Mouse (Mus musculus): ENCODE results near the gene Mif4gd. TPM values are rescaled to one million over a fixed set of nuclear protein-coding genes. Genes with fewer than 3 reads are reported as not detected.

Gene Mif4gd
- total RNA-seq, 2 experiments from 2014 or later = 38.3 to 38.7 TPM

DNA sequence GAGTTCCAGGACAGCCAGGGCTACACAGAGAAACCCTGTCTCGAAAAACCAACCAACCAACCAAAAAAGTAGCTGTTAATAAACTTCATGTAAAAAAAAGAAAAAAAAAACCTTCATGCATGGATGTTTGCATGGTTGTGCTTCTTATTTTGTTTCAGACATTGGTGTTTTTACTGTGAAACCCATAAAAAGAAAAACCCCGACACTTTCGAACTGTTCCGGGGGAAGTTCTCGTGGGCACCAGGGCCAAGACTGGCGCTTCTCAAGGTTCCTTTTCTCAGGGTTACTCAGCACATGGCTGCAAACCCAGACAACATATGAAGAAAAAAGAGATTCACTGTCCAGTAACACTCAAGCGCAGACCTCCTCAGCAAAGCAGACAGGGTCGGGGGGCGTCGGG lies 20.1 kb upstream of the Mif4gd start:
- DNase-seq = no peak

GRCm38 (mm10) chr11:115632247-115632646 lies 19.5 kb upstream of the Mif4gd start:
- DNase-seq = no peak

GRCm38 (mm10) chr11:115631505-115631890 lies 18.7 kb upstream of the Mif4gd start:
- DNase-seq = no peak

- no peak for DNase-seq
These were observed 18.0 kb upstream of the Mif4gd start for GRCm38 (mm10) chr11:115630532-115631504.

- DNase-seq = no peak
These were observed 17.2 kb upstream of the Mif4gd start for GRCm38 (mm10) chr11:115629734-115630531.

- no peak for DNase-seq
These were observed 15.8 kb upstream of the Mif4gd start for GRCm38 (mm10) chr11:115628465-115629101.

- DNase-seq = peak; percentile 96
These were observed 15.1 kb upstream of the Mif4gd start, which contains the start of gene Slc25a19 for GRCm38 (mm10) chr11:115627705-115628464. Gene Slc25a19, minus strand, starts transcription at chr11:115628295.

DNA sequence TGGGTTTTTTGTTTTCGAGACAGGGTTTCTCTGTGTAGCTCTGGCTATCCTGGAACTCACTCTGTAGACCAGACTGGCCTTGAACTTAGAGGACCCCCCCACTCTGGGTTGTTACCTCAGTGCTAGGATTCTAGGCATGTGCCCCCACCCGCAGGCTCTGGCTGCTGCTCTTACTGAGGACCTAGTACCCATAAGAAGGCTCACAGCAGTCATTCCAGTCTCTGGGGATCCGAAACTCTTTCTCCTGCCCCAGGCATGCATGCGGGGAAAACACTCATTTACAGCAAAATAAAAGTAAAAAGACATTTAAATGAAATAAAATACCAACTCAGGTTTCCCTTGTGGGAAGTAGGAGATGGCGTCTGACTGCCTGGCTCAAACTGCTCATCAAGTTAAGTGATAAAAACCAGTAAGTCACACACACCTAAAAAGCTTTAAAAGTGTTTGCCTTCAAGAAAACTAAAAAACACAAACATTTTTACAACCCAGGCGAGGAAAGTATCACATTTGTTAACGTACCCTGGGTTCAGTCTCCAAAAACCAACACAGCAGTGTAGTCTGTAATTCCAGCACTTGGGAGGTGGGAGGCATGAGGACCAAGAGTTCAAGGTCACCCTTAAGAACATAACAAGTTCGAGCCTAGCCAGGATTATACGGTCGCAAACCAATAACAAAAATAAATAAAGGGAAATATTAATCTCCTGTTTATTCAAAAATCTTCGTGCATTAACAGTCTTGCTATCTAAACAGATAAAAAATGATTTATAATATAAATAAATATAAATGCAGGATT lies 14.3 kb upstream of the Mif4gd start:
- DNase-seq = no peak

- no peak for DNase-seq
These were observed 13.1 kb upstream of the Mif4gd start for GRCm38 (mm10) chr11:115625877-115626276.

DNA sequence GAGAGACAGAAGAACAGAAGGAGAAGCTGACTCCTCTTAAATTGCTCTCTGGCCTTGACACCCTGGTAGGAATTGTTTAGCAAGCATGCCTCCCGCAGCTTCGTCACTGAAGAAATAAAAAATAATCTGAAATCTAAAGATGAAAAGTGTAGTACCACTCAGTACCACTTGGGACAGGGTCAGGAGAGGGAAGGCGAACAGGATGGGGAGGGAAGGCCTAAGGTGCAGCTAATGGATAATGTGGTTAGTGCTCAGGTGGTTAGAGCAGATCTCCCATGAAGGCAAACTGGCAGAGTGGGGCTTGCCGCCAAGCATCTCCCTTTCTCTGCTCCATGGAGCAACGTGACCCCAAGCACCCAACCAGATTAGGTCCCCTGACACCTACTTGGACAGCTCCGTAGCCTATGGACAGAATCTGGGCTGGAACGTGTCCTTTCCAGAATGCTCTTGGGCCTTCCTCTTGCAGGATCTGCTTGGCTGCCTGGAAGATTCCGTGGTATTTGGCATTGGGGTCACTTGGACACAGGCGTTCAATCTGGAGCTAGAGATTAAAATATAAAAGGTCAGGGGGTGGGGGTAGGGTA lies 10.8 kb upstream of the Mif4gd start:
- DNase-seq = no peak

DNA sequence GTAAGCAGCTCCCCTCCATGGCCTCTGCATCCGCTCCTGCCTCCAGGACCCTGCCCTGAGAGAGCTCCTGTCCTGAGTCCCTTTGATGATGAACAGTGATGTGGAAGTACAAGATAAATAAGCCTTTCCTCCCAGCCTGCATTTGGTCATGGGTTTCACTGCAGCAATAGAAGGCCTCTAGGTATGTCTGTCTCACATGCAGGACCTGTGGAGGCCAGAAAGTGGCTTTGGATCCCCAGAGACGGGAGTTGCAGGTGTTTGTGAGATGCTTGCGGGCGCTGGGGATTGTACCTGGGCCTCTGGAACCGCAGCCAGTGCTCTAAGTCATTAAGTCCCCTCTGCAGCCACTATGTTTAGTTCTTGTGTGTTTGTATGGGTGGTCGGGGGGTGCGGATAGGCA lies 7.2 kb upstream of the Mif4gd start:
- no peak for DNase-seq

DNA sequence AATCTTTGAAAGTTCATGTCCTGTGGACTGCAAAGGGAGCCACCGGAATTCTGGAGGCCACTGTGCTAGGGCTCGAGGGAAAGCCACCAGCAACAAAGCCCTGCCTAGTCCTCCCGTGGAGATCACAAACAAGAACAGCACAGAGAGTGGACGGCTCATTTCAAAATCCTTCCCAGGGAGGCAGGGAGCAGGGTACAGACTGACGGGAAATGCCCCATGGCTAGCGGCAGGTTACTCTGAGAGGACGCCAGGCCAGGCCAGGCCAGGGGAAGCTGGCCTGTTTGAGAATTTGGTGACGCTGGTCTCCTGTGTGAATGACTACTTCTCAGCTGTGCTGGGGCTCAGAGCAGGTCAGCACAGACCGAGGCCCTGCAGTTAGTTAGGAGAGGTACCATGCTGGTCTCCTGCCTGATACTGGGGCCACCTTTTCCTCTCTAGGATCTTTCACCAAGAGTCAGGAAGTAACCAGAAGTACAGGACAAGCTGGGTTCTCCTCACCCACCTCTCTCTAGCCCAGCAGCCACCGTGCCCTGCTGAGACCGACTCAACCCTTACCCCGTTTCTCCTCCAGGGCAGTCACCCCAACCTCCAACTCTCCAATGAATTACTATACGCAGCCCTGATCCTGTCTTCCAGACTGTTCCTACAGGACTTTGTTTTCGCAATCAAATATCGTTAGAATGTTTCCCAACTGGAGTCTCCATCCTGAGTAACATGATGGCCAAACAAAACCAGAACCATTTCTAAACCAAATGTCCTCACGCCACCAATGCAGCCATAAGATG lies 6.2 kb upstream of the Mif4gd start:
- no peak for DNase-seq

GRCm38 (mm10) chr11:115618001-115618400 lies 5.2 kb upstream of the Mif4gd start:
- DNase-seq = no peak

- no peak for DNase-seq
These were observed 4.1 kb upstream of the Mif4gd start for GRCm38 (mm10) chr11:115616893-115617292.

DNA sequence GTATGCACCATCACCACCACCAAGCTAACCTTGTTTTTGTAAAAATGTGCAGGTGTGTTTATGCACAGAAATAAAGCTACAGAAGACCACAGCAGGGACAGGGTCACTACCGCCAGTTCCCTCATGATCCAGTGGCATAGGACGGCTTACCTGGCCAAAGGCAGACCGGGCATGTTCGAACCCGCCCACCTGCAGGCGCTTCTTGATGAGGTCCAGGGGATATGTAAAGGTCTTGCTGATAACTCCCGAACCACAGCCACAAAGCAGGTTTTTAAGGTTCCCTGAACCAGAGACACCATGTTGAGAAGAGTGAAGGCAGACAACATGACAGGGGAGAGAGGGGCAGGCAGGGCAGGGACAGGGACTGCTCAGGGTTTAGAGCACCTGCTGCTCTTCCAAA lies 3.6 kb upstream of the Mif4gd start:
- DNase-seq = no peak

GRCm38 (mm10) chr11:115615875-115616274 lies 3.1 kb upstream of the Mif4gd start:
- DNase-seq = no peak

DNA sequence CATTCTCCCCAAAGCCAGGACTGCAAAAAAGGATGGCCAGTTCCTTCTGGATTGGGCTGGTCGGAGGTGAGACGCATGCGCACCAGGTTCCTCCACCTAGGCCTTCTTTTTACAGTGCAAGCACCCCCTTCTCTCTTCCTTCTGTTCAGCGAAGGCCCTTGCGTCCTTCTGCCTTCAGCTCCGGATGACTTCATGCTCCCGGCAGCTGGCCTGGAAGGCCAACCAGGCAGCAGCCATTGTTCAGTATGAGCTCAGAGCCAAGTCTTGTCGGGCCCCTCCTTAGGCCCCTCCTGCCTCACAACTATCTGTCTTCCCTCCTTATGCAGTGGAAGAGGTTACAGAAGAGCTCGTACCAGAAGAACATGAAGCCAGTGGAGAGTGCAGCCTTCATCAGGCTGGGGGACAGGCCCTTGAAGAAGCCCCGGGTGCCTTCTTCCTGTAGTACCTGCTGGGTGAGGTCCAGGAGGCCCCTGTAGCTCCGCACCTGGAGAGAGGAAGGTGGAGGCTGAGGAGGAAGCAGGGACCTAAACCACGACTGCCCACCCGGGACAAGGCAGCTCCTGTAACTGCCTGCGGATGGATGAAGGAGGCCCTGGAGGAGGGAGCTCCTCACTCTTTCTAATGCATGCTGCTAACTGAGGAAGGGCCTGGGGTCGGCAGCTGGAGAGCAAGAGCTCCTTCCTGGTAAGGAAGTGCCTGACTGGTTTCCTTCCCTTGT lies 2.5 kb upstream of the Mif4gd start:
- no peak for DNase-seq

GRCm38 (mm10) chr11:115614346-115615107 lies 1.8 kb upstream of the Mif4gd start:
- DNase-seq = no peak
